Mouse (Mus musculus) neural tube, embryonic 12.5 days (tissue): ENCODE measurements at regions not wholly inside any gene's neighbourhood (a gene's known extent, or its start where the extent isn't known, plus 50 kb on each side); places are given as distances from the start of the nearest gene placed in this dataset.
A peak's percentile ranks its signal among the peaks of the same experiment; 100 is the strongest.

Experiments
- ATAC-seq: fragments of 200-750 bp; cut with Nextera tagmentation; 2 replicates; pipeline ENCODE4 v1.8.0; 2017; ENCODE audit warnings: low read depth, mild to moderate bottlenecking, moderate TSS enrichment, moderate library complexity; ENCODE audit not compliant: low FRiP score
- H3K27ac ChIP-seq: fragments of 300-500 bp; sonication (generic); 2 replicates; pipeline ENCODE4 v1.5.1; 2016
- H3K27me3 ChIP-seq: fragments of 300-500 bp; sonication (generic); replicated peaks from 2 replicates; pipeline ENCODE4 v1.6.1; 2016; ENCODE audit warnings: mild to moderate bottlenecking
- H3K36me3 ChIP-seq: fragments of 300-500 bp; sonication (generic); 2 replicates; pipeline ENCODE4 v1.6.1; 2016; ENCODE audit warnings: mild to moderate bottlenecking
- H3K4me1 ChIP-seq: fragments of 300-500 bp; sonication (generic); 2 replicates; pipeline ENCODE4 v1.6.1; 2016
- H3K4me2 ChIP-seq: fragments of 300-500 bp; sonication (generic); replicated peaks from 2 replicates; pipeline ENCODE4 v1.6.1; 2016; ENCODE audit warnings: mild to moderate bottlenecking
- H3K4me3 ChIP-seq: fragments of 300-500 bp; sonication (generic); 2 replicates; pipeline ENCODE4 v1.5.1; 2016
- H3K9ac ChIP-seq: fragments of 300-500 bp; sonication (generic); 2 replicates; pipeline ENCODE4 v1.6.1; 2016; ENCODE audit warnings: mild to moderate bottlenecking
- H3K9me3 ChIP-seq: fragments of 300-500 bp; sonication (generic); 2 replicates; pipeline ENCODE4 v1.6.1; 2016; ENCODE audit warnings: mild to moderate bottlenecking
- WGBS: fragments of 180-500 bp; shearing (Covaris S2); methylation state at CpG from one replicate; pipeline ENCODE4 v1.1.7; 2016; 5-methylcytosine and 5-hydroxymethylcytosine counted together

GRCm38 (mm10) chr3:150493433-150494045, 944.1 kb upstream of the Adgrl4 start:
- Histone ChIP-seq H3K27me3 (no peaks in the 10 kb centered on the region), H3K9me3 (no peaks in the 10 kb centered on the region), H3K9ac (no peak overlapping the region), H3K36me3 (no peaks in the 10 kb centered on the region), H3K4me1 (no peaks in the 10 kb centered on the region), H3K4me3 (no peak overlapping the region), H3K4me2 (no peak overlapping the region), H3K27ac (no peak overlapping the region)
- 82% methylated on average over 2 of the region's 2 CpGs for WGBS
- no peak for ATAC-seq

GRCm38 (mm10) chr3:150530966-150531365, 906.7 kb upstream of the Adgrl4 start:
- H3K4me1 ChIP-seq, result no peaks in the 10 kb centered on the region
- H3K4me3 ChIP-seq, result no peak overlapping the region
- ATAC-seq, result no peak
- no peak overlapping the region for H3K4me2 ChIP-seq
- no peaks in the 10 kb centered on the region for H3K27me3 ChIP-seq
- WGBS, result 92% methylated on average over 3 of the region's 3 CpGs
- H3K9ac ChIP-seq, result no peak overlapping the region
- H3K27ac ChIP-seq, result no peak overlapping the region
- no peaks in the 10 kb centered on the region for H3K9me3 ChIP-seq
- no peaks in the 10 kb centered on the region for H3K36me3 ChIP-seq

DNA sequence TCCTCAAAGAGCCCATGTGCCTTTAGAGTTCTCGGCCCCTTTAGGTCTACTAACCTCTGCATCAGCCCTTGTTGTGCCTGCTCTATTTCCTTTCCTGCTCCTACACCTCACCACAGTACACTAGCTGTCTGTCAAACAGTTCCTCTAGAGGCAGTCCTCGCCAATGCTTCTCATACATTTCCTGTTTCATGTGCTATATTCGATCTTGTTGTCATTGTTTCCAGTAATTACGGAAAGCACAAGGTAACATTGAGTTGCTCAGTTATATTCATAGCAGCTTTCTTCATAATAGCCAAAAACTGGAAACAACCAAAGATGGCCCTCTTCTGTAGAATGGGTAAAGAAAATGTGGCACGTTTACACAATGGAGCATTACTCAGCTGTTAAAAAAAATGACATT, 894.6 kb upstream of the Adgrl4 start:
- H3K27me3 ChIP-seq, result no peaks in the 10 kb centered on the region
- H3K4me2 ChIP-seq, result no peak overlapping the region
- ATAC-seq, result no peak
- no peaks in the 10 kb centered on the region for H3K9me3 ChIP-seq
- WGBS, result 87% methylated on average over 5 of the region's 5 CpGs
- no peak overlapping the region for H3K9ac ChIP-seq
- H3K27ac ChIP-seq, result no peak overlapping the region
- H3K4me3 ChIP-seq, result no peak overlapping the region
- no peaks in the 10 kb centered on the region for H3K36me3 ChIP-seq
- no peaks in the 10 kb centered on the region for H3K4me1 ChIP-seq

GRCm38 (mm10) chr3:150588474-150588873, 849.2 kb upstream of the Adgrl4 start:
- H3K27me3 ChIP-seq, result no peaks in the 10 kb centered on the region
- peak; percentile 21; the same call in 1 of the 2 replicates for ATAC-seq
- H3K9me3 ChIP-seq, result no peaks in the 10 kb centered on the region
- no peaks in the 10 kb centered on the region for H3K36me3 ChIP-seq
- H3K4me3 ChIP-seq, result no peak overlapping the region
- no peaks in the 10 kb centered on the region for H3K4me1 ChIP-seq
- no peak overlapping the region for H3K9ac ChIP-seq
- no peak overlapping the region for H3K4me2 ChIP-seq
- no peak overlapping the region for H3K27ac ChIP-seq
- 64% methylated on average over 1 of the region's 1 CpGs for WGBS

DNA sequence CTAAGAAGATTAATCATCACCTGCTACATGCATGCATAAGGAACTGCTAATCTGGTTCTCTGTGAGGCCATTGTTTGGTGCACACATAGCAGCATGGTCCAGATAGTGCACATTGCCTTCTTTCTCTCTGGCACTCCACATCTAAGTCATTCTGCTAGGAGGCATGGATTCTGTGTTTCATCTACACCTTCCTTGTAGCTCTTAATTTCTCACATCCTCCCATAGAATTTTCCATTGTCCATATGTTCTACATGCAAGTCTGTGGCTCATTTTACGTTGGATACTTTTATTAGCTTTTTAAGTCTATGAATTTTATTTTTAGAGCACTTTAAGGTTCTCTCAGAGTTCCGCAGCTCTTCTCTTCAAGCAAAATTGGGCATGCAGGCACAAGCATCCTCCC, 846.7 kb upstream of the Adgrl4 start:
- no peak for ATAC-seq
- no peaks in the 10 kb centered on the region for H3K36me3 ChIP-seq
- no peaks in the 10 kb centered on the region for H3K9me3 ChIP-seq
- H3K4me2 ChIP-seq, result no peak overlapping the region
- no peak overlapping the region for H3K9ac ChIP-seq
- H3K4me3 ChIP-seq, result no peak overlapping the region
- WGBS, result 90% methylated on average over 2 of the region's 2 CpGs
- no peaks in the 10 kb centered on the region for H3K27me3 ChIP-seq
- H3K27ac ChIP-seq, result no peak overlapping the region
- H3K4me1 ChIP-seq, result no peaks in the 10 kb centered on the region

- ATAC-seq, result no peak
- no peak overlapping the region for H3K4me2 ChIP-seq
- no peak overlapping the region for H3K9ac ChIP-seq
- H3K36me3 ChIP-seq, result no peaks in the 10 kb centered on the region
- no peaks in the 10 kb centered on the region for H3K27me3 ChIP-seq
- H3K4me3 ChIP-seq, result no peak overlapping the region
- no peak overlapping the region for H3K27ac ChIP-seq
- WGBS, result 75% methylated on average over 2 of the region's 2 CpGs
- H3K9me3 ChIP-seq, result no peaks in the 10 kb centered on the region
- H3K4me1 ChIP-seq, result no peaks in the 10 kb centered on the region
Observed at GRCm38 (mm10) chr3:150603400-150604095, 834.1 kb upstream of the Adgrl4 start.

- no peak for ATAC-seq
- Histone ChIP-seq H3K27me3 (no peaks in the 10 kb centered on the region), H3K4me2 (no peak overlapping the region), H3K9me3 (no peaks in the 10 kb centered on the region), H3K9ac (no peak overlapping the region), H3K4me1 (no peaks in the 10 kb centered on the region), H3K36me3 (no peaks in the 10 kb centered on the region), H3K27ac (no peak overlapping the region), H3K4me3 (no peak overlapping the region)
- 87% methylated on average over 15 of the region's 15 CpGs for WGBS
Observed at GRCm38 (mm10) chr3:150610681-150611101, 827.0 kb upstream of the Adgrl4 start.

DNA sequence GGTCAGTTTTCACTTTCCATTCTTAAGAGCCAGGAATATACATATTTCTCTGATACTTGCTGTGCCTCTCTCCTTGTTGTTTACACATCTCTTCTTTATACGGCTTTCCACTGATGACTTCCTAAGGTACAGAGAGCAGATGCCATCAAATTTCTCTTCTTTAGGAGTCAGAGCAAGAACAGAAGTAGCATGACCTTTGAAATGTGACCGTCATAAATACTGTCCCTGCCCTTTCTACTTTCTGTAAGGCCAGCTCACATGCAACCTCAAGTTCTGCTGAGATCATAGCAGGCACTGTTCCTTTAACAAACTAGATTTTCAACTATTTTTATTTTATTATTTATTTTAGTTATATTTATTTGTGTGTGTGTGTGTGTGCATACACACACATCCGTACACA, 800.1 kb upstream of the Adgrl4 start:
- H3K27ac ChIP-seq, result no peak overlapping the region
- ATAC-seq, result no peak
- 89% methylated on average over 3 of the region's 3 CpGs for WGBS
- H3K9me3 ChIP-seq, result no peaks in the 10 kb centered on the region
- H3K4me1 ChIP-seq, result no peaks in the 10 kb centered on the region
- no peak overlapping the region for H3K4me3 ChIP-seq
- no peak overlapping the region for H3K9ac ChIP-seq
- no peaks in the 10 kb centered on the region for H3K27me3 ChIP-seq
- H3K4me2 ChIP-seq, result no peak overlapping the region
- H3K36me3 ChIP-seq, result no peaks in the 10 kb centered on the region

DNA sequence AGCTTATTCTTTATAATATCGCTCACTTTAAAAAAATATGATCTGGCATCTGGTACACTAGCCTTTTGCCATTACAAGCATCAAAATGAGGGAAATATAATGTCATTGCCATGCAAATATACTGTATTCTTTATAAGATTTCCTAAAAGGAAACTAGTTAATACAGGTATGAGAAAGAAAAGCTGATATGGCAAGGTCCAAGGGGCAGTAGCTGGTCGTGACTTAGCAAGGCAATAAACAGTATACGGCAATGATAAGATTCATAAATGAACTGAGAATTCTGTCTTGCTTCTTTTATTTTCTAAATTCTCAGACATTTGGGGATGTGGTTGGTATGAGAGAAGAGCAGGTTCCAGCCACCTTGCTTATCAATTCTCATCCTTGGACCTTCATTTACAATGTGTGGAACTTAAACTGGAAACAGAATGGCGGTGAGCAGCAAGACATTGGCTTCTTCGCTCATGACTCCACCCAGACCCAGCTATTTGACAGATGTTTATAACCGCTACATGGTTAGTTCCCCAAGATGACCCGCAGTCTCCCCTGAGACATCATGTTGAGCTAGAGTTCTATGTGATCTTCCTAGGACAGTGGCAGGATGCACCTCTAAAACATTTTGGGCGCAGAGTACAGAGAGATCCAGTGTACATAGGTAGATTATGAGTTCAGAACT, 797.5 kb upstream of the Adgrl4 start:
- no peak overlapping the region for H3K27ac ChIP-seq
- H3K4me3 ChIP-seq, result no peak overlapping the region
- ATAC-seq, result no peak
- no peaks in the 10 kb centered on the region for H3K27me3 ChIP-seq
- no peak overlapping the region for H3K4me2 ChIP-seq
- H3K36me3 ChIP-seq, result no peaks in the 10 kb centered on the region
- no peak overlapping the region for H3K9ac ChIP-seq
- H3K9me3 ChIP-seq, result no peaks in the 10 kb centered on the region
- WGBS, result 93% methylated on average over 8 of the region's 8 CpGs
- H3K4me1 ChIP-seq, result no peaks in the 10 kb centered on the region

DNA sequence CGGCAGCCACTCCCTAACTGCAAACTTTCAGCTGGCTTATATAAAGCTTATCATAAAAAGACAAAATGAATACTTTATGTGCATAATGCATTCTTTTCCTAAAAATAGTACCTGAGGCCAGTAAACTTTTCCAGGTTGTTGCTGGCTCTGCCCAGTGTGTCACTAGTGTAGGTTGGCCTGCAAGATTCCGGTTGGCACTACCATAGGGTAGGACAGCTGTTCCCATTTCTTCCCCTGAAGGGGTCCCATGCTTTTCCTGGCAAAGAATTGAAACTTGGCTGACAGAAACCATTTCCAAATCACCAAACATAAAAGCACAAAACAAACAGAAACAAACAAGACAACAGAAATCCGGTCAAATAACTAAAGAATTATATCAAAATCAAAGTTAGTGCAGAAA, 789.6 kb upstream of the Adgrl4 start:
- no peaks in the 10 kb centered on the region for H3K36me3 ChIP-seq
- H3K9ac ChIP-seq, result no peak overlapping the region
- 92% methylated on average over 3 of the region's 3 CpGs for WGBS
- no peak overlapping the region for H3K27ac ChIP-seq
- H3K4me3 ChIP-seq, result no peak overlapping the region
- H3K9me3 ChIP-seq, result no peaks in the 10 kb centered on the region
- no peaks in the 10 kb centered on the region for H3K27me3 ChIP-seq
- no peaks in the 10 kb centered on the region for H3K4me1 ChIP-seq
- no peak overlapping the region for H3K4me2 ChIP-seq
- no peak for ATAC-seq

- H3K27me3 ChIP-seq, result no peaks in the 10 kb centered on the region
- no peak overlapping the region for H3K9ac ChIP-seq
- H3K4me3 ChIP-seq, result no peak overlapping the region
- 83% methylated on average over 3 of the region's 3 CpGs for WGBS
- H3K4me2 ChIP-seq, result no peak overlapping the region
- no peak for ATAC-seq
- H3K4me1 ChIP-seq, result no peaks in the 10 kb centered on the region
- H3K27ac ChIP-seq, result no peak overlapping the region
- H3K36me3 ChIP-seq, result no peaks in the 10 kb centered on the region
- no peaks in the 10 kb centered on the region for H3K9me3 ChIP-seq
Observed at GRCm38 (mm10) chr3:150649783-150650565, 787.7 kb upstream of the Adgrl4 start.

- Histone ChIP-seq H3K4me3 (no peak overlapping the region), H3K9me3 (no peaks in the 10 kb centered on the region), H3K4me2 (no peak overlapping the region), H3K36me3 (no peaks in the 10 kb centered on the region), H3K4me1 (no peaks in the 10 kb centered on the region), H3K27me3 (no peaks in the 10 kb centered on the region), H3K27ac (no peak overlapping the region), H3K9ac (no peak overlapping the region)
- ATAC-seq, result no peak
- WGBS, result 85% methylated on average over 5 of the region's 5 CpGs
Observed at GRCm38 (mm10) chr3:150695751-150696150, 741.9 kb upstream of the Adgrl4 start.
